Mouse (Mus musculus): Measurements from ENCODE around the gene Fam83c. TPM values are rescaled to one million over a fixed set of nuclear protein-coding genes. Genes with fewer than 3 reads are reported as not detected.

Fam83c gene
- polyA plus RNA-seq, 1 experiment from 2014 or later, result 0.23 TPM

DNA sequence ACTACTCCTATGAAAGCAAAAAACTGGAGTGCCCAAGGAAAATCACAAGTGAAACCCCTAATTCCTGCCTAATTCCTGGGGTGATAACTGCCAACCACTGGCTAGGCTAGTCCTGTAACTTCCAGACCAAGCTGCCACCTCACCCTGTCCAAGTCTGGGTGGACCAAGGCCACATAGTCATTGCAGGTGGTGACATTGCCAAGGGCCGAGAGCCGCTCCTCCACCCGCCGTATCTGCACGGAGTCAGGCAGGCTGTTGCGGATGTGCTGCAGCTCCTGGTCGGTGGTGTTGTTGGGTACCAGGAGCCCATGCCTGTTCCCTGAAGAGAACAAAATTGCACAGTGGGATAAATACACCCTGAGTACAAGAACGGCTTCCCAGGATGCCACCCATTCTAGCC lies 10.9 kb downstream of the Fam83c start:
- DNase-seq (ENCODE audit: low spot score), result no peak
- no peak for ATAC-seq (replicated peaks; ENCODE audit: low FRiP score, low TSS enrichment, low read depth)
- WGBS, result 94% methylated on average over 8 of the region's 8 CpGs
- Histone ChIP-seq H3K27ac (ENCODE audit: low read depth) (no peak overlapping the region), H3K27me3 (replicated peaks; ENCODE audit: control insufficient read depth, insufficient read depth, low read length) (no peaks in the 10 kb centered on the region), H3K4me2 (ENCODE audit: low read length) (no peak overlapping the region), H3K4me3 (ENCODE audit: low read depth, low read length) (no peak overlapping the region), H3K4me1 (replicated peaks; ENCODE audit: control insufficient read depth, insufficient read depth, low read length) (peaks cover 25% of the 10 kb centered on the region), H3K36me3 (ENCODE audit: control insufficient read depth, insufficient read depth, low read length) (peaks cover 47% of the 10 kb centered on the region), H3K9me3 (ENCODE audit: control insufficient read depth, low read length) (no peaks in the 10 kb centered on the region), H3K9ac (ENCODE audit: low read length) (no peak overlapping the region)

DNA sequence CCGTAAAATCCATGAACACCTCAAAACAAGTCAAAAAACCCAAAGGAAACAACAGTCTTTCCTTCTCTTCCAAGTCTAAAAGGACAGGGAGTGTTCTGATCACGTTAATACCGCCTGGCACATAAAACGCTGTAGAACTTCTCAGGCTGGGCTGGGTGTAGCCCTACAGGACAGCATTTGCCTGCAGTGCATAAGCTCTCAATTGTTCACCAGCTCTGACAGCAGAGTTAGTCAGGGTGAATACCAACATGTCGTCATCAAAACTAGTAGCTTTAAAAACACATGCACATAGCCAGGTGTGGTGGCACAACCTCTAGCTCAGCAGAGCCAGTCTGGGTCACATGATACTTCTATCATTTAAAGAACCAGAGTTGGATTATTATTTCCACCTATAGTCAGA lies 13.9 kb downstream of the Fam83c start:
- no peak for ATAC-seq (replicated peaks; ENCODE audit: low FRiP score, low TSS enrichment, low read depth)

DNA sequence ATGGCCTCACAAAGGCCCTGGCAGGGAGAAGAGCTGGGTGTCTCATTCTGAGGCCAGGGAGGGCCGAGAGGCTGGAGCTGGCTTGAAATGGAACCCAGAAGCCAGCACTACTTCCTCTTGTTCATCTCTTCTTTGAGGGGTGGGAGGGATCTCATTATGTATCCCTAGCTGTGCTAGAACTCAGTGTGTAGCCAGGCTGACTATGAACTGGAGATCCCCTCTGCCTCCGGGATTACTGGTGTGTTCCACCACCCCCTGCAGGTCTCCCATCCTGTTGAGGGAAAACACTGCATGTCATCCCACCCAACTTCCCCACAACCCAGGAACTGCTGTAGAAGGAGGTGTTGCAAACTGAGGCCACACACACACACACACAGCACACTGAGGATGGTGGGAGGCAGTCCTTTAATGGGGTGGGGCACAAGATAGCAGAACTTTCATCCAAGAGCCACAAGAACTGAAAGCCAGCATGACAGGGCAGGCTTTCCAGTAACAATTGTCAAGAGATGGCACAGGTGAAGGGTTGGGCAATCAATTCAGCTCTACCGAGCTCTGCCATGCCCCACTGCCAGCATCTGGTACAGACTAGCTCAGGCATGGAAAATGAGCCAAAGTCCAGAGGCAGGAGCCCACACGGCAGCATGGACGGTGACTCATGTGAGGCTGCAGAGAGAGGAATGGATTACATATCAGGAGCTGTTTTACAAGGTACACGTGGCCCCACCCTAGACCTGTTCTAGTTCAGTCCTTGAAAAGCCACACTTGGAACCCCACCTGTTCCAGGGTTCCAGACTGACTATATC lies 15.0 kb downstream of the Fam83c start:
- WGBS, result 50% methylated on average over 6 of the region's 6 CpGs
- DNase-seq (ENCODE audit: low spot score), result peak; percentile 63

More for the DNA sequence above, 13.9 kb downstream of the Fam83c start:
- no peak for DNase-seq (ENCODE audit: low spot score)
- Histone ChIP-seq H3K4me1 (replicated peaks; ENCODE audit: control insufficient read depth, insufficient read depth, low read length) (peaks cover 17% of the 10 kb centered on the region), H3K27me3 (replicated peaks; ENCODE audit: control insufficient read depth, insufficient read depth, low read length) (no peaks in the 10 kb centered on the region), H3K36me3 (ENCODE audit: control insufficient read depth, insufficient read depth, low read length) (peaks cover 47% of the 10 kb centered on the region), H3K9me3 (ENCODE audit: control insufficient read depth, low read length) (no peaks in the 10 kb centered on the region), H3K9ac (ENCODE audit: low read length) (no peak overlapping the region), H3K4me2 (ENCODE audit: low read length) (no peak overlapping the region), H3K4me3 (ENCODE audit: low read depth, low read length) (no peak overlapping the region), H3K27ac (ENCODE audit: low read depth) (no peak overlapping the region)
- WGBS, result 92% methylated on average over 5 of the region's 5 CpGs

DNA sequence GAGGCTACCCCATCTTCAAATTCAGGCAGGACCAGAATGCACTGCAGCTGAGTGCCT lies 15.4 kb downstream of the Fam83c start, which contains the start of gene BC029722:
Gene BC029722 (minus strand): TSS at position 35 of the 57 bp plus-strand sequence.
- no peaks in the 10 kb centered on the region for H3K9me3 ChIP-seq (ENCODE audit: control insufficient read depth, low read length)
- H3K4me2 ChIP-seq (ENCODE audit: low read length), result peak within 1 kb of the TSS; percentile 96
- ATAC-seq (replicated peaks; ENCODE audit: low FRiP score, low TSS enrichment, low read depth) (no peak), DNase-seq (ENCODE audit: low spot score) (no peak)
- peaks cover 9% of the 10 kb centered on the region; the same call in 1 of the 2 replicates for H3K4me1 ChIP-seq (replicated peaks; ENCODE audit: control insufficient read depth, insufficient read depth, low read length)
- H3K27ac ChIP-seq (ENCODE audit: low read depth), result peak within 1 kb of the TSS; percentile 82
- no peaks in the 10 kb centered on the region for H3K27me3 ChIP-seq (replicated peaks; ENCODE audit: control insufficient read depth, insufficient read depth, low read length)
- peaks cover 44% of the 10 kb centered on the region for H3K36me3 ChIP-seq (ENCODE audit: control insufficient read depth, insufficient read depth, low read length)
- H3K9ac ChIP-seq (ENCODE audit: low read length), result peak within 1 kb of the TSS; percentile 69
- peak within 1 kb of the TSS; percentile 74 for H3K4me3 ChIP-seq (ENCODE audit: low read depth, low read length)

More for the DNA sequence above, 15.0 kb downstream of the Fam83c start:
- ATAC-seq (replicated peaks; ENCODE audit: low FRiP score, low TSS enrichment, low read depth), result peak; percentile 55
- Histone ChIP-seq H3K4me3 (ENCODE audit: low read depth, low read length) (peak overlapping the region; percentile 74), H3K4me2 (ENCODE audit: low read length) (peak overlapping the region; percentile 96), H3K9me3 (ENCODE audit: control insufficient read depth, low read length) (no peaks in the 10 kb centered on the region), H3K36me3 (ENCODE audit: control insufficient read depth, insufficient read depth, low read length) (peaks cover 44% of the 10 kb centered on the region), H3K4me1 (replicated peaks; ENCODE audit: control insufficient read depth, insufficient read depth, low read length) (peaks cover 9% of the 10 kb centered on the region; the same call in 1 of the 2 replicates), H3K9ac (ENCODE audit: low read length) (peak overlapping the region; percentile 69), H3K27me3 (replicated peaks; ENCODE audit: control insufficient read depth, insufficient read depth, low read length) (no peaks in the 10 kb centered on the region), H3K27ac (ENCODE audit: low read depth) (peak overlapping the region; percentile 82)

DNA sequence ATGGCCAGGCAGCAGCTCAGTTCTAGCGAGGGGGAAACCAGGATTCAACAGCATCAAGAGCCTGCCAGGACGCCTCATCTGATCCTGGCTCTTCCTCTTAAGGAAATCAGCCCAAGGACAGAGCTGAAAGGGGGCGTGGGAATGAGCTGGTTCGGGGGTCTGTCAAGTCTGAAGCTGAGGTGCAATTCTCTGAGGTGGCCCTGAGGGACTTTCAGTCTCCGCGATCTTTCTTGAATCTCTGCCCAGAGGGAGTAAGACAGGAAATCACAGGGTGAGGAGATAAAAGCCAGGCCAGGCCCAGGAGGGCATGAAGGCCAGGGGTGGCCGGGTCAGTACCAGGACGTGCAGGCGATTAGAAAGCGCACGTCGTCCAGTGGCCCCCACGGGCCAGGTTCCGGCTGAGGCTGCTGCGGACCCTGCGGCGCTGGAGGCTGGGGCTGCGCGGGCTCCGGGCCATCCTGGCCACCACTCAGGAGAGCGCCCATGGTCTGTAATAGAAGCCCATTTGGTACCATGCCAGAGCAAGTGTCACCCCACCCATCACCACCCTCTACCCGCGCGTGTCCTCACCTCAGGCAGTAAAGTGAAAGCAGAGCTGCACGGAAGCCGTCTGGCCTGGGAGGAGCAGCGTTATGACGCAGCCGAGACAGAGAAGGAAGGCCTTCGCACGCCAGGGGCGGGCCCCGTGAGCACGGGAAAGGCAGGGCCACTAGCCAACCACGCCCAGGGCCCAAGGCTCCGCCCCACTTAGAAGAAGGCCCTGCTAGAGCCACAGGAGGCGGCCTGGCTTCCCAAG lies 15.9 kb downstream of the Fam83c start:
- Histone ChIP-seq H3K4me1 (replicated peaks; ENCODE audit: control insufficient read depth, insufficient read depth, low read length) (peaks cover 9% of the 10 kb centered on the region; the same call in 1 of the 2 replicates), H3K36me3 (ENCODE audit: control insufficient read depth, insufficient read depth, low read length) (peaks cover 41% of the 10 kb centered on the region), H3K4me2 (ENCODE audit: low read length) (peak overlapping the region; percentile 96), H3K4me3 (ENCODE audit: low read depth, low read length) (peak overlapping the region; percentile 74), H3K27me3 (replicated peaks; ENCODE audit: control insufficient read depth, insufficient read depth, low read length) (no peaks in the 10 kb centered on the region), H3K9me3 (ENCODE audit: control insufficient read depth, low read length) (no peaks in the 10 kb centered on the region), H3K9ac (ENCODE audit: low read length) (peak overlapping the region; percentile 69), H3K27ac (ENCODE audit: low read depth) (peak overlapping the region; percentile 82)
- peak; percentile 92 for ATAC-seq (replicated peaks; ENCODE audit: low FRiP score, low TSS enrichment, low read depth)
- WGBS, result 1% methylated on average over 37 of the region's 37 CpGs
- DNase-seq (ENCODE audit: low spot score), result peak; percentile 94

DNA sequence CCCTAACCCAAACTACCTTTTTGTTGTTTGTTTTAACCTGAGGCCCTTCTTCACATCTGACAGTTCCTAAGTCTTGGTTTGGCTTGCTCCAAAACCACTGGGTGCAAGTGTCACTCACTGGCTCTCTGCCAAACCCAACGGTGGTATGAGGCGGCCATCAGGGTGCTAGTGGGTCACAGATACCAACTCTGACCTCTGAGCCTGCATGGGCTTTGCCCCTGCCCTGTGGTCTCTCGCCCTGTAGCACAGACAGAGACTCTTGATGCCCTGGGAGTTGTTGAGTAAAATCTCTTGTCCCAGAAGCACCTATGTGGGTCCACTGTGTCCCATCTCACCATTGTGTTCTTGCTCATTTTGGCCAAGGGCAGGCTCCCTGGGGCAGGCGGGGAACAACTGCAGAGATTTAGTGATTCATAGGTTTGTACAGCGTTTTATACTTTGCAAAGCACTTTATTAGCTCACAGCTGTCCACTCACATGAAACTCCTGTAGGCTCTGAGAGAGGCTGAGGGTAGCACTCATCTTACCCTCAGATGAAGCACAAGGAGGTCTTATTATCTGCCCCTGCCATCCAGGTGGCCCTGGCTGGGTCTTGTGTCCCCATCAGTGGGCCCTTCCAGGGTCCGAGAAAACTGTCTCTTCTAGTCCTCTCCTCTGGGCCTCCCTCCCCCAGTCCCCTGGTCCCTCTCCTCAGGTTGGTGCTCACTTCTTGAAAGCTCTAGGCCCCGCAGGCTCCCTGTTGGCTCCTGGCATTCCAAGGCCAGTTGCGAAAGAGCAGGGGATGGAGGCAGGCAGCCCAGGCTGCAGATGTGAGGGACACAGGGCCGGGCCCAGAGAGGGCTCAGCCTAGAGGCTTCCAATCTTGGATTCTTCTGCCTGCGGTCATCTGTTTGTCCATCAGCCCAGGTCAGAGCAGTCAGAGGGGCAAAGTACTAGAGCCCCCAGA lies 17.1 kb downstream of the Fam83c start:
- H3K27me3 ChIP-seq (replicated peaks; ENCODE audit: control insufficient read depth, insufficient read depth, low read length), result no peaks in the 10 kb centered on the region
- peaks cover 9% of the 10 kb centered on the region; the same call in 1 of the 2 replicates for H3K4me1 ChIP-seq (replicated peaks; ENCODE audit: control insufficient read depth, insufficient read depth, low read length)
- DNase-seq (ENCODE audit: low spot score), result no peak
- WGBS, result 78% methylated on average over 10 of the region's 10 CpGs
- no peak for ATAC-seq (replicated peaks; ENCODE audit: low FRiP score, low TSS enrichment, low read depth)
- peaks cover 29% of the 10 kb centered on the region for H3K36me3 ChIP-seq (ENCODE audit: control insufficient read depth, insufficient read depth, low read length)
- no peak overlapping the region for H3K27ac ChIP-seq (ENCODE audit: low read depth)
- peak overlapping the region; percentile 69; the same call in 1 of the 2 replicates for H3K9ac ChIP-seq (ENCODE audit: low read length)
- no peaks in the 10 kb centered on the region for H3K9me3 ChIP-seq (ENCODE audit: control insufficient read depth, low read length)
- H3K4me3 ChIP-seq (ENCODE audit: low read depth, low read length), result no peak overlapping the region
- 0 out of 2 replicates have a peak overlapping the region, but pooled peaks have one; percentile 96 for H3K4me2 ChIP-seq (ENCODE audit: low read length)

DNA sequence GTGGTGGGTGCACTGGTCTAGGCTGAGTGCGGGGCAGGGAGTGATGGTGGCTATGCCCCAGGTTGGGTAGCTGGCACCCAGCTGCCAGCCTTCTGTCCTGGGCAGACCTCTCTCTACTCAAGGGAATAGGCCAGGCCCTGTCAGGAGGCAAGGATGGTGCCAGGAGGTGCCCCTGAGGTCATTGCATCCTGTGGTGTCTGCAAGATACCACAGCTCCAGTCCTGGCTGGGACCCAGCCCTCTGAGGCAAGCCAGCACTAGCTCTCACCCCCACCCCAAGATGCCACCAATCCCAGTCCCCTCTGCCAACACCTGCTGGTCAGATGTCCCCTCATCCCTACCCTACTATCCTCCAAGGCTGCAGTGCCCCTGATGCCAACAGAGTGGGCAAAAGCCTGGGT lies 18.5 kb downstream of the Fam83c start:
- H3K4me2 ChIP-seq (ENCODE audit: low read length), result no peak overlapping the region
- no peak for ATAC-seq (replicated peaks; ENCODE audit: low FRiP score, low TSS enrichment, low read depth)
- no peak for DNase-seq (ENCODE audit: low spot score)
- no peak overlapping the region for H3K4me3 ChIP-seq (ENCODE audit: low read depth, low read length)
- no peak overlapping the region for H3K27ac ChIP-seq (ENCODE audit: low read depth)
- H3K36me3 ChIP-seq (ENCODE audit: control insufficient read depth, insufficient read depth, low read length), result peaks cover 16% of the 10 kb centered on the region
- 93% methylated on average over 1 of the region's 1 CpGs for WGBS
- no peak overlapping the region for H3K9ac ChIP-seq (ENCODE audit: low read length)
- H3K4me1 ChIP-seq (replicated peaks; ENCODE audit: control insufficient read depth, insufficient read depth, low read length), result peaks cover 9% of the 10 kb centered on the region; the same call in 1 of the 2 replicates
- no peaks in the 10 kb centered on the region for H3K27me3 ChIP-seq (replicated peaks; ENCODE audit: control insufficient read depth, insufficient read depth, low read length)
- H3K9me3 ChIP-seq (ENCODE audit: control insufficient read depth, low read length), result no peaks in the 10 kb centered on the region

DNA sequence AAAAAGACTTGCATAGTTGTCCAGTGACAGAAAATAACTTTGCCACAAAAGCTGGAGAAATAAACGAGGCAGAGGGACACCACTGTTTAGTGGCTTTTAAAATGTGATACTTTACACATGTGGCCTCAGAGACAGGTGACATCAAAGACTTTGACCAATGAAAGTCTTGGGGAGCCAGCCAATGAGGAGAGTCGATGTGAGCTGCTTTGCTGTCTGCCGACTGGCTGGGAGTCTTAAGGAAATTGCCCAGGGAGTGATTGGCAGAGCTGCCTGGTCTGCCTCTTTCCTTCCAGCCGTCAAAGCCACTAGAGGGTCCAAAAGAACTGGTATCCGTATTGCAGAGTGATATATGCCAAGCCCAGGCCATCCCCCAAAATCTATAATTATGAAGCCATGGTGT lies 19.8 kb downstream of the Fam83c start:
- peaks cover 9% of the 10 kb centered on the region; the same call in 1 of the 2 replicates for H3K4me1 ChIP-seq (replicated peaks; ENCODE audit: control insufficient read depth, insufficient read depth, low read length)
- no peak overlapping the region for H3K4me2 ChIP-seq (ENCODE audit: low read length)
- no peak overlapping the region for H3K27ac ChIP-seq (ENCODE audit: low read depth)
- DNase-seq (ENCODE audit: low spot score) (no peak), ATAC-seq (replicated peaks; ENCODE audit: low FRiP score, low TSS enrichment, low read depth) (no peak)
- no peak overlapping the region for H3K4me3 ChIP-seq (ENCODE audit: low read depth, low read length)
- no peaks in the 10 kb centered on the region for H3K27me3 ChIP-seq (replicated peaks; ENCODE audit: control insufficient read depth, insufficient read depth, low read length)
- H3K9ac ChIP-seq (ENCODE audit: low read length), result no peak overlapping the region
- H3K9me3 ChIP-seq (ENCODE audit: control insufficient read depth, low read length), result no peaks in the 10 kb centered on the region
- H3K36me3 ChIP-seq (ENCODE audit: control insufficient read depth, insufficient read depth, low read length), result peaks cover 2% of the 10 kb centered on the region; the same call in 1 of the 2 replicates
- 28% methylated on average over 5 of the region's 5 CpGs for WGBS
